Mouse (Mus musculus): ENCODE measurements at regions not wholly inside any gene's neighbourhood (a gene's known extent, or its start where the extent isn't known, plus 50 kb on each side); places are given as distances from the start of the nearest gene placed in this dataset.

DNA sequence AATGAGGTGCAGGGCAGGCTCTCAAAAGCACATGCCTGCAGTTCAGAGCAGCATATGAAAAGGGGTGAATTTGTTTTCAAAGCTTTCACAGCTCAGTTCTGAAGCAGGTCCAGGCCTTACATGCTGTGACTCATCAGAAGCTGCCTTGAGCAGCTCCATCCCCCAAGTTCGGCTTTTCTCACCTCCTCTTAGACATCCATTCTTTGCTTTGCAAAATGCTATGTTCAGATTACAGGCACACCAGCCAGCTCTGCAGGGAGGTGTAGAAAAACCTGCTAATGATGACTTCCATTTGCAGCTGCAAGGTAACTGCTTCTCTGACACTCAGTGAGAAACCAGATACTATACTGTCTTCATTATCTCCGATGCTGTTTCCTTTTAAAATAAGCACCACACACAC, 532.0 kb upstream of the Tbl1xr1 start:
- TF ChIP-seq POLR2A (IDR thresholded peaks at IDR 0.05; ENCODE audit: low read depth, low read length) (no peak), CTCF (conservative IDR thresholded peaks at IDR 0.05; ENCODE audit: insufficient read depth, insufficient read length, low read depth, low read length) (no peak)

Measured in kidney, adult 2 months (tissue).